Mouse (Mus musculus) embryo, embryonic 9.5 days (tissue): ENCODE measurements around the gene Ppfia4.

Experiments used
- DNase-seq: peaks from one replicate; pipeline ENCODE4 v3.0.0-alpha.2; 2017; ENCODE audit errors: extremely low spot score

The Ppfia4 gene

DNA sequence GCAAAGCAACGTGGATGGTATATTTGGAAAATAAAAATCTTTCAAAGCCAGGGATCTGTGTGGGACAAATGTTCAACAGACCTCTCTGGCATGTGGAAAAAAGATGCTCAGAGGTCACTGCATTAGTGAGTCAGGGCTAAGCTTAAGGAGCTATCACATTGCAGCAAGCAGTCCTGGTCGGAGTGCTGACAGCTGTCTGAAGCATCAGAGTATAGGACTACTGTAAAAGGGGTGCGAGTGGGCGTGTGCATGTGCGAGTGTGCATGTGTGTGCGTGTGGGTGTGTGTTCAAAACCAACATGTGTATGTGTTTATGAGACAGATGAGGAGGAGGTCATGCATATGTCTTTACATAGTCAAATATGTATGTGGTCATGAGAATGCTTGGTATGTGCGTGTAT is 6.4 kb upstream of the Ppfia4 start:
- no peak for DNase-seq

DNA sequence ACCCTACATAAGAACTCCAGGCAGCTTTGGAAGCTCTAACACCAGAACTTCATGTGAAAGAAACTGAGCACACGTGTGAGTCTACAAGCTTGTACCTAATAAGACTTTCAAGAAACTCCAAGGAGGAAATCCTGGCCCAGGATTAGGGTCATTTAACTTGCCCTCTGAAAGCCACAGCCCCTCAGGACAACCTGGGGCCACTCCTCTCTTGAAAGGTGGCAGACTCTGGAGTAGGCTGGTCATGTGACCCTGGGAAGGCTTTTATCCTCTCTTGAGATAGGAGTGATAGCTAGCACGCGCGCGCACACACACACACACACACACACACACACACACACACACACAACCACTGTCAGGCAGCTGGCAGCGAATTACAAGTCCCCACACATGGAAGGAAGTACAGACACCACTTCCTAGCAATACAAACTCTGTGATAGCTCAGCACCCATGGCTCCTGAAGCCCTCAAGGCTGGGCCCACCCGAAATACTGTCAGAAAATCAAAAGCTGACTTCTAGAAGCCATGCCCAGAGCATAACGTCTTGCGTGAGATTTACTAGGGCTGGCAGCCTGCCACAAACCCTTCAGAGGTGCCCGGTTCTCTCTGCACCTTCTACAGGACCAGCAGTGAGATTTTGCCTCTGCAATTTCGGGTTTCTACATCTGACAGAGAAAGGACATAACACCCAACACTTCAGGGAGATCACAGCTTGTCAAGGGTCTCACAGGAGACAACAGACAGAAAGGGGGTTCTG is 4.4 kb upstream of the Ppfia4 start:
- DNase-seq = no peak

DNA sequence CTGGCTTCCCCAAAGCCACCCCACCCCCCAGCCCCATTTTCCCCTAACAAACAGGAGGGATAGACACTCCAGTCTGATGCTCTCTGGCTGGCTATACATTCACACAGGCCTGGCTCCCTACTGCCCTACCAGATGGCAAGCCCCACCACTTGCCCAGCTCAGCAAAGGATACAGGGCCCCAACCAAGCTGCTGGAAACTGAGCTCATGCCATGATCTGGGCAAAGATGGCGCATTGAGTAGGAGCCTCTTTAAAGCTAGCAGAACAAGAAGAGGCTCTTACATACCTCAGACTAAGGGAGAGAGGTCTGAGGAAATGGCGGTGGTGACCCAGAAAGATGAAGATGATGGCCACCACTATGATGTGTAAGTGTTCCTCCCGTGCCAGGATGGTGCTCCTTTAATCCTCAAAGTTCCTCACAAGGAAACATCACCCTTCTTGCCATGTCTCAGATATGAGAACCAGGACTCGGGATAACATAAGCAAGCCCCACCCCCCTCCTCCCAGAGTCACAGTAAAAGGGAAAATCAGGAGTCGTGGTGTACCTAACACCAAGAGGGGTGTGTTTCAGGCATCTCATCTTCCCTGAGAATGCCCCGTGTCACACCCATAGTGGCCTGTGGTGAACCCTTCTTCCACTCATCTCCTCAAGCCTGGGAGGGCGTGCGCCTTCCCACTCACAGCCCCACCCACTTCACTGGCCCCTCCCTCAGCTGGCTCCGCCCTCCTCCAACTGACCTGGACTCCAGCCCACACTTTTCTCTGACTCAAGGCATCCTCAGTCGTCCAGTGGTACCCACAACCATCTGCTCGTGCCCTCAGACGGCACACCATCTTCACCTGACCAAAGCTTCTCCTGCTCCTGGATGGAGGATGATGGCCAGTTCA is 3.4 kb upstream of the Ppfia4 start:
- DNase-seq = no peak

DNA sequence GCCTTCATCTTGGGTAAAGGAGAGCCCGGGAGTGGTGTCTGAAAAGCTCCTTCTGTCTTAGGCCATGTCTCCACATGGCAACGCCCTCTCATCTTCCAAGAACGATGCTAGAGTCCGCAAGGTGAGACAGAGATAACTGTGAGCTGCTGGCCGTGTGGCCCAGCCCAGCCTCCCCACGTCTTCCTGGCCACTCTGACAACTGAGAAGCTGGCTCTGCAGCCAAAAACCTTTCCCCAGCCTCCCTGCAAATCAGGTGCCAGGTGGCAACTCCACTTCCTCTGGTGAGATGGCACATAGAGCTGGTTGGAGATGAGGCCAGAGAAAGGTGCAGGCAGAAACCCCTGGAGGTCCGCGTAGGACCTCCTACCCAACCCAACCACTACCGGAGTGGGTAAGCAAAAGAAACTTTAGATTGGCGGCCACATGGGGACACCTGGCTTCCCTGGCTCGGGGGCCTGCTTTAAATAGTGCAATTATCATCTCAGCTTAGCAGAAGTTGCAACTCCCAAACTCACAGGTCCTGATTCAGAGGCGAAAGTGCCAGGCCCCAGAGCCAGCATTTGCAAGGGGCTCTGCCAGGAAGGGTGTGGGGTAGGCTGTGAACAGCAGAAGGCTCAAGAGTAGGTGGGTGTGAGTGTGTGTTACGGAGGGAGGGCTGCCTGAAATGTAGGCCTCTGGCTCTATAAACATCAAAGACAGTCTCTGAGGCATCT is 2.6 kb upstream of the Ppfia4 start:
- no peak for DNase-seq

DNA sequence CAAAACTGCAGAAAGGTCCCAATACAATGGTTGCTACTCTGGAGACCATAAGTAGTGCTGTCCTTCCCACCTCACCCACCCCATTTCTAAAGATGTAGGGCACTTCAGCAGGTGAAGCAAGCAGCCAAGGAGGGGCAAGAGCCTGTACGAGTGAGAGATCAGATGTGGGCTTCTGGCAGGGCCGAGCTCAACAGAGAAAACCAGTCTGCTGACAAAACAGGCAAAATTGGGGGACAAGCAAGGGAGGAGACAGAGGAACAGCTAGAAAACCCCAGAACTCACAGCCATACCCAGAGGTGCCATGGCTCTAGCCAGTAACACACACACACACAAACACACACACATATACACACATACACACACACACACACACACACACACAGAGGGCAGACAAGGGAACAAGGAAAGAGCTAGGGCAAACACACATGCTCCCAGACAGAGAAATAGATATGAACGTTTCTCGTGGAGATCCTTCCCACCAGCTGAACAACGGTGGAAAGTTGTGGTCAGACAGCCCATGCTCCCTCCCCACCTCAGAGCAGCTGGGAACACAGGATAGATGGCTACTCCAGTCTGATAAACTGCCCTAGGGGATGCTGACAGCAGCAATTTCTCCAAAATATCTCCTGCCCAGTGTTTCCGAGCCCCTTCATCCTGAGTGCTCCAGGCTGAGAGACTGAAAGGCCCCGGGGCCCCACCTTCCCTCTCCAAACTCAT is 1.5 kb upstream of the Ppfia4 start:
- no peak for DNase-seq

DNA sequence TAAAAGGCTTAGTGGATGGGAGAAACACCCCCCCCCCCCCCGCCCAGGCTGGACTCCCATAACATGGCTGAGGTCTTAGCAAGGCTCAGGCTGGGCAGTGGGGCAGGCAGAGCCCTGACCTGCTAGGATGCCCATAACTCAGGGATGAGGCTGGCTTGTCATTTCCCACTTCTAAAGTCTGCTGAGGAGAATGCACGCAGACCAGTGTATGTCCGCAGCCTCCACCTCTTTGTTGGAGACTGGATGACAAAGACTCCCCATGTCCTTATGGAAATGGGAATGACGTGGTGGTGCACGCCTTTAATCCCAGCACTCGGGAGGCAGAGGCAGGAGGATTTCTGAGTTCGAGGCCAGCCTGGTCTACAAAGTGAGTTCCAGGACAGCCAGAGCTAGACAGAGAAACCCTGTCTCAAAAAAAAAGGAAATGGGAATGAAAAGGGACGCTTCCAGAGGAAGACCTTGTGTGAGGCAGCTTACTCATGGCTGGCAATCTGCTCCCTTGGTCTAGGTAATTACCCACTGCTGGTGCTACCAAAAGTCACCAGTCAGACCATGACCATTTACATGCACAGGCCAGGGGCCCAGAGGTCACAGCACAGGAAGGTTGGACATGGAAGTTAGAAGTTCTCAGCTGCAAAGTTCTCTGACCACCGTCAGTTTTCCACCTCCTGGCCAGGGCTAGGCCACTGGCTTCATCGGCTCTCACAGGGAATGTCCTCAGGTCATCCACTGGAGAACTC is 813 bp upstream of the Ppfia4 start:
- no peak for DNase-seq

DNA sequence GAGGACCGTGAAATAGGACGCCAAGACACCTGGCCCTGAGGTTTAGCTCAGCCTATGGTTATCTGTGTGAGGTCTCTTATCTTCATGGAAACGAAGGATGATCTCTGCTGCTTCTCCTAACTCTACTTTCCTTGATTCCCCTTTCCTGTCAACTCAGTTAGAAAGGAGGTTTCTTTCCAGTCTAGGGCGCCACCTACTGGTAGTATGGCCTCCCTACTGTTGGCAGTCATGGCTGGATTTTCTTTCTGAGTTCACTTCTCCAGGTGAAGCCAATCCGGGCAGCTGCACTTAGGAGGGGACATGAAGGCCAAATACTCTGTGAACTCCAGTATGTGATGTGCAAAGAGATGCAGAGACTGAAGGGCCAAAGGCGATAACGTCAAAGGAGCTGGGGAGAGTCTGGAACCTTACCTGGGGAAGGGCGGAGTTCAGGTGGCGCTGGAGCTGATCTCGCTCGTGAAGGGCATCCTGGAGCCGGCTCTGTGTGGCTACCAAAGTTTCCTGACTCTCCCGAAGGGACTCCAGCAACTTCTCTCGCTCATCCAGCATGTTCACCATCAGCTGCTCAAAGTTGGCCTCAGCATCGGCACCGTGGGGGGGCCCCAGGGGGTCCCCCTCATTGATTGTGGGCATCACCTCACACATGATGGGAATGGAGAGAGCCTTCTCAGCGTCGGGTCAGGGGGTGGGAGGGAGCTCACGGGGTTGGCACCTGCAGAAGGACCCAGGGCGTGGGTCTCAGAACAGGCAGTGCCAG is 671 bp downstream of the Ppfia4 start:
- DNase-seq = peak; percentile 69

DNA sequence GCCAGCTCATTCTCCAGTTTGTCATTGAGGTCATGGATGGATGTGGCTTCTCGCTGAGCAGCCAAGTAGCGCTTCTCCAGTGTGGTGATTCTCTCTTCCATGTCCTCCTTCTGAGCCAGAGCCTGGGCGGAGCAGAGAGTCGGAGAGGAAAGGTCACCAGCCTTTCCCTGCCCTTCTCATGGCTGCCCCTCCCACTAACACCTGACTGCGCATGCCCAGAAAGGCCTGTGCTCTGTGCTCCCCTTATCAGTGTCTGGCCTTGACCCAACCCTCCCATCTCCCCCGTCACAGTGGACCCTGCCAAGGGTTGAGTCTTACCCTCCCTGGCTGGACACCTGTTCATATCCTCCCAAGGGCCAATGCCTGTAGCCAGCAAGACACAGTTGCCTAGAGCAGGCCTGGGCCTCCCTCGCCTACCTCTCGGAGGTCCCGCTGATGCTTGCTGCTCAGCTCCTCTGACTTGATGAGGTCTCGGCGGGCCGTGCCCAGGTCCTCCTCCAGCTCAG is 5.8 kb downstream of the Ppfia4 start:
- DNase-seq = no peak

DNA sequence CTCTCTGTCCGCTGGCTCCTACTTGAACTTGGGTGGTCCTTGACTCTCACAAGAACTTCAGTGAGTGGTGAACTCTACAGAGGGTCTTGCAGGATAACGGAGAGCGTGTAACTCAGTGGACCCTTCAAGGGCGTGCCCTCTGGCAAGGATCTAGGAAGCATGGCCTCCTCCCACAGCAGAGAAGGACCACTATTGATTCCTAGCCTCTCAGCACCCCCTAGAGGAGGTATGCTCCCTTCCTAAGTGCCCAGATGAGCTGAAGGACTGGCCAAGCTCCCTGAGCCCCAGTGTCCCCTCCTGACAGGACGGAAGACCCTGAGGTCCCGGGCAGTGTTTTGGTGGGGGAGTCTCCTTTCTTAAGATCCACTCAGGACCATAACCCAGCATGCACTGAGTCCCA is 10.1 kb downstream of the Ppfia4 start:
- DNase-seq = no peak

DNA sequence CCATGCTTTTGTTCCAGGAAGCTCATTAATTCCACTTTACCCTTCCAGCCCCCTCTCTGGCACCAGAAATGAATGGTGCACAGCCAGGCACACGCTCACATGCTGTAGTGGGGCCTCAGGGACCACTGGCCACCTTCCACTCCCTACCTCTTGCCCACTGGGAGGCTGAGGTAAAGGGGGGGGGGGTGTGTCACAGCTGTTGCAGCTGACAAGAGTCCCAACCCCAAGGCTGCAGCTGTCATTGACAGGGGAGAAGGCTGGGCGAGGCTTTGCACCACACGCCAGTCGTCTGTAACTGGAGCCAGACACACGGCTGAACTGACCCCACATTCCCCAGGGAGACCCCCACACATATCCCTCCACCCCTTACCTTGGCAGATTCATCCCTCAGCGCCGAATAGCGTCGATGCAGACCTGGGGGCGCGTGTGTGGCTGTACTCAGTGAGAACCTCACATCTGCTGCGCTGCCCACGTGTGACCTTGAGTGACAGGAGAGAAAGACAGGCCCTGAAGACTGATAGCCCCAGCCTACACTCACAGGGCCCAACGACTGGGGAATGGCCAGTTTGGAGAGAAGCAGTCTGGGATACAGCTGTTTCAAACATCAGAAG is 11.9 kb downstream of the Ppfia4 start:
- no peak for DNase-seq

DNA sequence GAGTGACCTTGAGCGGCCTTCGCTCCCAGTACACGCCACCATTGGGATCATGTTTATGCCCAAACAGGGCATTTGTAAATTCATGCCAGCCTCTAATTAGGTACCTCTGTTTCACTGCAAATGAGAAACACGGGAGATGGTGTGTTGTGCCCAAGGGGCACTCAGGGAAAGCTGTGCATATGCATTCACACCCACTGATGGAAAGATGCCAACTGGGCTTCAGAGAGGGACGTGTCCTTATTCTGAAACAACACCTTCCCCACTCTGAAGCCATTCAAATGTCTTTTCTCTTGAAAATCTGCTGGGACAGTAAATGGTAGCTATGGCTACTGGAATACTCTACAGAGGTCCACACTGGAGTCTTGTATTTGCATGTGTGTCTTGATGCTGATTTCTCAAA is 14.5 kb downstream of the Ppfia4 start:
- DNase-seq = no peak

DNA sequence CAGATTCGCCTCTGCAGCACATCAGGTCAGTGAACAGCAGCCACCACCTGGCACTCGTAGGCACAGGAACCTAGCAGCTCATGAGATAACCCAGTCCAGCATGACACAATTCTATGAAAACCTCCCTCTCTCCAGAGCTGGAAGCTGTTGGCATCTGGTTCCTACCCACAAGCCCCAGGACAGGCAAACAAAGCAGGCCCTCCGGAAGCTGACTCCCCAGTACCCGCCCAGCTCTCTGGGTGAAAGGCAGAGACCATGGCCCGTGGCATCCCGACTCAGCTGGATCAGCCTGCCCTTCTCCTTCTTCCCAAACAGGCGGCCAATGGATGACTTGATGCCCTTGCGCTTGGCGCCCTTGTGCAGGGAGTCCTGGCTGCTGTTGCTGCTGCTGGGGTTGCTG is 16.4 kb downstream of the Ppfia4 start:
- no peak for DNase-seq

DNA sequence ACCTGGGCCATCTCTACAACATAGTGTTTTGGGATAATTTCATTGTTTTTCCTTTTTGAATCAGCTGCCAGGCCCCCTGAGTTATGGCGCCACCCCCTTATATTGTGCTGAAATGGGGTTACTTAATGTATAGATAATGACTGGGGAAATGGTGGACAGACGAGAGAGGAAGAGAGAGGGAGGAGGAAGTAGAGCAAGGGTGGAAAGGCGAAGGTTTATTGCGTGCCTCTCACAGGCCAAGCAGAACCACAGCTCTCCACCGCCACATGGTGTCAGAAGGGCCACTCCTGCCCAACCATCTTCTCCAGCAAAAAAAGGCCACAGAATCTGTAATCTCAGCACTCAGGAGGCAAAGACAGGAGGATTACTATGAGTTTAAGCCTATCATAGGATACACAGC is 17.5 kb downstream of the Ppfia4 start:
- no peak for DNase-seq

DNA sequence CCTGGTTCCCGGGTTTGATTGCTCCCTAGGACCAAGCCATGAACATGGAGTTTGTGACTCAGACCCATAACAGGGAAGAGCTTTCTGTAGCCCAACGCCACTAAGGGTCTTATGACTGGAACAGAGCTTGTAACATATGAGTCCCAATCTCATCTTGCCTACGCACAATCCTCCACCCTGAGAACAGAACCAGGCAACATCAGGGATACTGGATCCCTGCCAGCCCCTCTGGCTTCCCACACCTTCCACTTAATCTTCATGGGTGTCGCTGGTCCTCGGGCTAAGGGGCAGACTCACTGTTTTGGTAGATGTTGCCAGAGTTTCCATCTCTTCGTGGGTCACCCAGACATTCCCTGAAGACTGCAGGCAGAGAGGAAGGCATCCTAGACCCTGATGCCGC is 21.0 kb downstream of the Ppfia4 start:
- no peak for DNase-seq

DNA sequence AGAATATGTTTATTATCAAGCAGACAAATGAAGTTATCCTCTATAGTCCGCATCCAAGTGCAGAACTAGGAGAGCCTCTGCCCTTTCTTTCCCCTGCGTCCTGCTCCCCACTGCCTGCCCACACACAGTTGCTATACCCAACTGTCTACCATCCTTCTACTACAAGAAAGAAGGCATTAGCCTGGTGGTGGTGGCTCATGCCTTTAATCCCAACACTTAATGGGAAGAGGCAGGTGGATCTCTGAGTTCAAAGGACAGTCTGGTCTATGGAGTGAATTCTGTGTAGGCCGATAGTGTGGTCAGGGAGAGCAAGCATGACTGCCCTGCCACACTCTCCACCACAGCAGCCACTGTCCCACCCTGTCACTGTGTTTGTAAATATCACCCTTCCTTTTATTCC is 22.0 kb downstream of the Ppfia4 start:
- no peak for DNase-seq

DNA sequence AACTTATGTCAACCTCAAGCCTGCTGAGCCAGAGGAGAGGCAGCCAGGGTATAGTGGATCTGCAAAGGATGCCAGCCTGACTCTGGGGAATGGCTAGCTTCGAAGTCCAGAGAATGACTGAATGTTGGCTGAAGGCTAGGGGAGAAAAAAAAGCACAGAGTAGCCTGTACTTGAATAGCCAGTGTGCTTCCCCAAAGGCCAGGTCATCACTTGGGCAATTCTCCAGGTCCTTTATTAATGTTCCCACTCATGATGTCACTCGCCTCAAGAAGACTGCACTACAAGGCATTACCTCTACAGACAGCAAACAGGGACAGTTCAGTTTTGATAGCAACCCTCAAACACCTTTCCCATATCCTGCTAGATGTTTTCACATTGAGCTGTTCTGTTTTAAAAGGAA is 22.4 kb downstream of the Ppfia4 start:
- no peak for DNase-seq

DNA sequence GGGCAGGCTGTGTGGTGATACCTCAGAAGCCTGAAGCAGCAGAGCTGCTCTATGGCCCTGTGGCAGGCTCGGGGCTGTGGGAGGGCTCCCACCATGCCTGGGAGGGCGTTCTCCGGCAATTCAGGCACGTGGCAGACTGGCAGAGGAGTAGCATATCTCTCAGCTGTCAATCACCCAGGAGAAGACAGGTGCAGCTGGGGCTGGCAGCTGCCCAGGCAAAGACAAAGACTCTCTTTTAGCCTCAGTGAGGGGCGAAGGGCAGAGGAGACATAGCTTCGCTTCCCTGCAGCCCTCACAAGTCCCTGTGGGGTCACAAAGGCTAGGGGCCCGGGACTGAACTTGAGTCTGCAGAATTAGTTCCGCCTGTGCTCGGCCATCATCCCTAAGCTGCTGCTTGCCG is 25.3 kb downstream of the Ppfia4 start:
- no peak for DNase-seq

DNA sequence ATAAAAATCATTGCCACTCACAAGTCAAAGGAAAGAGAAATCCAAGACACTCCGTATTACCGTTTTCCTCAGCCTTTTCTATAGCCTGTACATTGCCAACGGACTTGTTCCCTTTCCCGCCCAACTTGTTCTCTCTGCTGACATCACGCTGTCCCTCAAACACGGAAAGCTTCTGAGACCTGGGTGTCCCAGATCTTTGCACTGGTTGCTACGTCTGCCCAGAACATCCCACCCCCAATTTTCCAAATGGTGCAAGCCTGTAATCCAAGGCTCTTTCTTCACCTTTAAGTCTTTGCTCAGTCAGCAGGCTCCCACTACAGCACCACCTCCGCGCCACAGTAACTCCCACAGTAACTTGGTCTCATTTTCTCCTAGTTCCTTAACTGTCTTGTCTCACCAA is 27.8 kb downstream of the Ppfia4 start:
- no peak for DNase-seq

DNA sequence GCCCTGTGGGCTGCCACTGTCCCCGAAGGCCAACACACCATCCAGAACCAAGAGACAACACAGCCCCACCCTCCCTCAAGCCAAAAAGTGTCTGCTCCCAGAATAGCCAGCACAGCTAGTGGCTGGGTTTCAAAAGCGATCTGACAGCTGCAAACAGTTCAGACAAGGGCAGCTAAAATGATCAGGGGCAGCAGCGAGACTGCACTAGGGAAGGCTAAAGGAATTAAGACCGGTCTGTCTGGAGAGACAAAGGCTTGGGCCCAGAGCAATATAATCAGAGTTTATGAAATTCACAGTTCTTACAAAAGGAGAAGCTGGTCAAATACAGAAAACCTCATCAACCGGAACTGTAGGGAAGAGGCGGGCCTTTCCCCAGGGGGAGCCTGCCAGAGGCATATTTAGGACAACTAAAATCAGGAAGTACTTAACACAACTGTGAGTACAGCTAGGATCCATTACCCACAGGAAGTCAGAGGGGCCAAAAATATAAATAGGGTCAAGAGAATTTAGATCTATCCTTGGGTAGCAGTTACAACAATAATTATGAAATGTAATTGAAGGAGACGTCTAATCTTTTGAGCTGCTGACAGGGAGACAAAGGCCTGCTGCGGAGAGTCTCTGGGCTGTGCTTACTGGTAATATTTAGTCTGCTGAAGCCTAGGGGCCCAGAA is 30.0 kb downstream of the Ppfia4 start:
- no peak for DNase-seq
